Mouse (Mus musculus) spleen, adult 2 months (tissue): Measurements from ENCODE around the gene Cars.

Experiments
- CTCF ChIP-seq: fragments of 200-500 bp; IDR thresholded peaks from 2 replicates; pipeline ENCODE4 v1.5.1; 2011; ENCODE audit warnings: mild to moderate bottlenecking, inconsistent platforms; ENCODE audit not compliant: insufficient read depth, insufficient read length, insufficient replicate concordance; ENCODE audit errors: extremely low read depth
- POLR2A ChIP-seq: fragments of 200-500 bp; IDR thresholded peaks from 2 replicates; pipeline ENCODE4 v1.6.1; 2011; ENCODE audit warnings: low read depth, low read length, inconsistent platforms

- no peak for TF ChIP-seq CTCF
- TF ChIP-seq POLR2A: no peak
These were observed 80.6 kb downstream of the Cars start for GRCm38 (mm10) chr7:143519333-143519732.
